ENCODE assay signal across 9 mouse cellular contexts in genomic region chr10:116771215-116771935, GRCm38 (mm10).
DNase-seq lines count a peak whose midpoint lies in the region; ATAC-seq lines count a peak whose summit lies in the region.
"Had no signal": no experiment of that assay in that cellular context is flagged by ENCODE, and none has a peak within 500 bp of the region (broad histone marks: within the 10 kb centered on the region; RNA-seq: fewer than 3 reads in every experiment).

No protein-coding gene starts in this region.

- H3K9me3 ChIP-seq in kidney, embryonic 16.5 days (ENCODE audit: low read length), result no peaks in the 10 kb centered on the region
- no peaks in the 10 kb centered on the region for H3K9me3 ChIP-seq in stomach, embryonic 16.5 days (replicated peaks; ENCODE audit: control insufficient read depth, low read length)
- H3K9me3 ChIP-seq: liver, embryonic 13.5 days had no signal

- peak overlapping the region; percentile 35 for H3K4me2 ChIP-seq in kidney, embryonic 16.5 days (replicated peaks; ENCODE audit: low read depth, low read length)
- H3K4me2 ChIP-seq in stomach, embryonic 16.5 days (ENCODE audit: low read depth, low read length), result peak overlapping the region; percentile 10; the same call in 1 of the 2 replicates
- H3K4me2 ChIP-seq: liver, embryonic 13.5 days had no signal

- no peak overlapping the region for H3K4me3 ChIP-seq in kidney, embryonic 16.5 days (ENCODE audit: low read length)
- no peak overlapping the region for H3K4me3 ChIP-seq in stomach, embryonic 16.5 days (replicated peaks; ENCODE audit: low read length)
- H3K4me3 ChIP-seq: liver, embryonic 13.5 days had no signal

- no peak overlapping the region for H3K9ac ChIP-seq in kidney, embryonic 16.5 days (replicated peaks; ENCODE audit: low read length)
- no peak overlapping the region for H3K9ac ChIP-seq in stomach, embryonic 16.5 days (ENCODE audit: low read length)
- H3K9ac ChIP-seq: liver, embryonic 13.5 days had no signal

- WGBS in kidney, embryonic 16.5 days, result 46% methylated on average over 21 of the region's 21 CpGs
- 72% methylated on average over 21 of the region's 21 CpGs for WGBS in stomach, embryonic 16.5 days

- 0 out of 2 replicates have a peak overlapping the region, but pooled peaks have one; percentile 17 for H3K27ac ChIP-seq in kidney, embryonic 16.5 days (ENCODE audit: low read length)
- H3K27ac ChIP-seq in stomach, embryonic 16.5 days (ENCODE audit: low read length), result peak overlapping the region; percentile 41; the same call in 1 of the 2 replicates
- H3K27ac ChIP-seq: liver, embryonic 13.5 days had no signal

- H3K27me3 ChIP-seq in kidney, embryonic 16.5 days (ENCODE audit: insufficient read depth, low read length), result no peaks in the 10 kb centered on the region
- no peaks in the 10 kb centered on the region for H3K27me3 ChIP-seq in stomach, embryonic 16.5 days (ENCODE audit: control insufficient read depth, insufficient read depth, low read length)
- H3K27me3 ChIP-seq: liver, embryonic 13.5 days had no signal

- H3K4me1 ChIP-seq in kidney, embryonic 16.5 days (ENCODE audit: insufficient read depth, low read length), result peaks cover 17% of the 10 kb centered on the region; the same call in 1 of the 2 replicates
- 0 out of 2 replicates have a peak, but pooled peaks cover 8% of the 10 kb centered on the region for H3K4me1 ChIP-seq in stomach, embryonic 16.5 days (ENCODE audit: control insufficient read depth, insufficient read depth, low read length)
- H3K4me1 ChIP-seq: liver, embryonic 13.5 days had no signal

- ATAC-seq in kidney, embryonic 16.5 days (ENCODE audit: low FRiP score, low TSS enrichment), result no peak
- ATAC-seq in stomach, embryonic 16.5 days (ENCODE audit: insufficient read depth, low FRiP score), result no peak

- H3K36me3 ChIP-seq in kidney, embryonic 16.5 days (ENCODE audit: insufficient read depth, low read length), result no peaks in the 10 kb centered on the region
- H3K36me3 ChIP-seq in stomach, embryonic 16.5 days (ENCODE audit: control insufficient read depth, insufficient read depth, low read length), result no peaks in the 10 kb centered on the region
- H3K36me3 ChIP-seq: liver, embryonic 13.5 days had no signal

- peak; percentile 31 for DNase-seq in urinary bladder, postnatal 14 days (ENCODE audit: low spot score)
- no peak for DNase-seq in urinary bladder, postnatal 10 days (ENCODE audit: low spot score)
- DNase-seq in heart, adult 8-10 months (ENCODE audit: low spot score), result peak; percentile 77
- DNase-seq in urinary bladder, postnatal 4 days (ENCODE audit: low spot score in 2 of 2), result no peak
- DNase-seq in ovary, postnatal 10 days (ENCODE audit: low spot score), result no peak
- DNase-seq in thymus, postnatal 0 days (ENCODE audit: low spot score), result no peak
- DNase-seq: liver, embryonic 13.5 days had no signal

Comparison
In these comparisons a context has a peak if more than half of its experiments do, and no peak if none do; other contexts are left out.
1. DNase-seq: peak in urinary bladder, postnatal 14 days (single experiment) and heart, adult 8-10 months (single experiment); none in urinary bladder, postnatal 10 days (single experiment), urinary bladder, postnatal 4 days (0 of 2), ovary, postnatal 10 days (single experiment) and thymus, postnatal 0 days (single experiment).